Mouse (Mus musculus) limb, embryonic 13.5 days (tissue): ENCODE results near the gene Myof. TPM values are rescaled to one million over a fixed set of nuclear protein-coding genes. Genes with fewer than 3 reads are reported as not detected.

Source experiments
- ATAC-seq: fragments of 200-750 bp; cut with Nextera tagmentation; 2 replicates; pipeline ENCODE4 v1.8.0; 2017; ENCODE audit warnings: low read depth, moderate number of reproducible peaks, moderate TSS enrichment; ENCODE audit not compliant: low FRiP score
- H3K27ac ChIP-seq: fragments of 300-500 bp; sonication (generic); 2 replicates; pipeline ENCODE4 v1.5.1; 2015; ENCODE audit warnings: inconsistent platforms, mild to moderate bottlenecking, moderate library complexity
- H3K27me3 ChIP-seq: fragments of 300-500 bp; sonication (generic); 2 replicates; pipeline ENCODE4 v1.6.1; 2015; ENCODE audit warnings: mild to moderate bottlenecking, inconsistent platforms
- H3K36me3 ChIP-seq: fragments of 300-500 bp; sonication (generic); 2 replicates; pipeline ENCODE4 v1.6.1; 2015; ENCODE audit warnings: inconsistent platforms, mild to moderate bottlenecking, moderate library complexity
- H3K4me1 ChIP-seq: fragments of 300-500 bp; sonication (generic); 2 replicates; pipeline ENCODE4 v1.6.1; 2015; ENCODE audit warnings: inconsistent platforms
- H3K4me2 ChIP-seq: fragments of 300-500 bp; sonication (generic); replicated peaks from 2 replicates; pipeline ENCODE4 v1.6.1; 2015; ENCODE audit warnings: inconsistent platforms, mild to moderate bottlenecking, moderate library complexity
- H3K4me3 ChIP-seq: fragments of 300-500 bp; sonication (generic); 2 replicates; pipeline ENCODE4 v1.5.1; 2015; ENCODE audit warnings: moderate library complexity, mild to moderate bottlenecking, inconsistent platforms
- H3K9ac ChIP-seq: fragments of 300-500 bp; sonication (generic); 2 replicates; pipeline ENCODE4 v1.6.1; 2015; ENCODE audit warnings: mild to moderate bottlenecking, inconsistent platforms
- H3K9me3 ChIP-seq: fragments of 300-500 bp; sonication (generic); 2 replicates; pipeline ENCODE4 v1.6.1; 2016; ENCODE audit warnings: inconsistent platforms
- WGBS: fragments of 180-500 bp; shearing (Covaris S2); methylation state at CpG from one replicate; pipeline ENCODE4 v1.1.7; 2015; 5-methylcytosine and 5-hydroxymethylcytosine counted together
- polyA plus RNA-seq: library from polyadenylated mRNA; unstranded; fragments of >200 nt; fragmentation: Nextera tagmentation; extraction: Ambion mirVana; gene quantifications from 2 replicates; pipeline ENCODE4 v1.2.1, GENCODE M21; 2015

The Myof gene
- polyA plus RNA-seq, 1 experiment from 2014 or later, result 12.6 TPM

GRCm38 (mm10) chr19:38022710-38023109 is 20.7 kb downstream of the Myof start:
- Histone ChIP-seq H3K9ac (no peak overlapping the region), H3K4me3 (no peak overlapping the region), H3K27ac (no peak overlapping the region), H3K36me3 (no peaks in the 10 kb centered on the region; the same call in 1 of the 2 replicates), H3K4me2 (no peak overlapping the region), H3K27me3 (no peaks in the 10 kb centered on the region), H3K4me1 (peaks cover 9% of the 10 kb centered on the region; the same call in 1 of the 2 replicates), H3K9me3 (no peaks in the 10 kb centered on the region)
- ATAC-seq, result no peak
- WGBS, result 79% methylated on average over 4 of the region's 4 CpGs

GRCm38 (mm10) chr19:38015873-38016254 is 27.5 kb downstream of the Myof start:
- H3K4me1 ChIP-seq, result peaks cover 9% of the 10 kb centered on the region
- H3K4me3 ChIP-seq, result no peak overlapping the region
- no peaks in the 10 kb centered on the region for H3K36me3 ChIP-seq
- H3K27ac ChIP-seq, result peak overlapping the region; percentile 39
- H3K9ac ChIP-seq, result no peak overlapping the region
- no peak for ATAC-seq
- 50% methylated on average over 1 of the region's 1 CpGs for WGBS
- no peaks in the 10 kb centered on the region for H3K9me3 ChIP-seq
- H3K27me3 ChIP-seq, result no peaks in the 10 kb centered on the region
- no peak overlapping the region for H3K4me2 ChIP-seq

GRCm38 (mm10) chr19:38015180-38015872 is 28.1 kb downstream of the Myof start:
- ATAC-seq, result peak; percentile 95
- peaks cover 9% of the 10 kb centered on the region for H3K4me1 ChIP-seq
- H3K4me2 ChIP-seq, result no peak overlapping the region
- H3K36me3 ChIP-seq, result no peaks in the 10 kb centered on the region
- no peaks in the 10 kb centered on the region for H3K27me3 ChIP-seq
- peak overlapping the region; percentile 39 for H3K27ac ChIP-seq
- no peaks in the 10 kb centered on the region for H3K9me3 ChIP-seq
- H3K9ac ChIP-seq, result no peak overlapping the region
- no peak overlapping the region for H3K4me3 ChIP-seq
- WGBS, result 0% methylated on average over 1 of the region's 1 CpGs

GRCm38 (mm10) chr19:38014443-38014842 is 28.9 kb downstream of the Myof start:
- H3K4me3 ChIP-seq, result no peak overlapping the region
- no peaks in the 10 kb centered on the region for H3K36me3 ChIP-seq
- no peaks in the 10 kb centered on the region for H3K9me3 ChIP-seq
- H3K4me2 ChIP-seq, result no peak overlapping the region
- H3K9ac ChIP-seq, result no peak overlapping the region
- peaks cover 9% of the 10 kb centered on the region for H3K4me1 ChIP-seq
- H3K27me3 ChIP-seq, result no peaks in the 10 kb centered on the region
- WGBS, result 85% methylated on average over 5 of the region's 5 CpGs
- H3K27ac ChIP-seq, result no peak overlapping the region
- no peak for ATAC-seq

GRCm38 (mm10) chr19:38011379-38011778 is 32.0 kb downstream of the Myof start:
- Histone ChIP-seq H3K4me3 (no peak overlapping the region), H3K9me3 (no peaks in the 10 kb centered on the region), H3K4me2 (no peak overlapping the region), H3K36me3 (no peaks in the 10 kb centered on the region), H3K27ac (no peak overlapping the region), H3K27me3 (no peaks in the 10 kb centered on the region), H3K4me1 (peaks cover 9% of the 10 kb centered on the region), H3K9ac (no peak overlapping the region)
- WGBS, result 69% methylated on average over 1 of the region's 1 CpGs
- ATAC-seq, result no peak

- ATAC-seq, result no peak
- Histone ChIP-seq H3K4me1 (peaks cover 18% of the 10 kb centered on the region), H3K27me3 (no peaks in the 10 kb centered on the region), H3K9me3 (no peaks in the 10 kb centered on the region), H3K4me3 (no peak overlapping the region), H3K27ac (no peak overlapping the region), H3K9ac (no peak overlapping the region), H3K4me2 (no peak overlapping the region), H3K36me3 (no peaks in the 10 kb centered on the region)
- WGBS, result 83% methylated on average over 8 of the region's 8 CpGs
Measured at GRCm38 (mm10) chr19:38004809-38005380, 38.5 kb downstream of the Myof start.

- H3K9me3 ChIP-seq, result no peaks in the 10 kb centered on the region
- no peak overlapping the region for H3K4me2 ChIP-seq
- 69% methylated on average over 24 of the region's 24 CpGs for WGBS
- H3K4me1 ChIP-seq, result peaks cover 18% of the 10 kb centered on the region
- H3K27ac ChIP-seq, result no peak overlapping the region
- no peaks in the 10 kb centered on the region for H3K27me3 ChIP-seq
- no peak for ATAC-seq
- no peak overlapping the region for H3K9ac ChIP-seq
- H3K4me3 ChIP-seq, result no peak overlapping the region
- H3K36me3 ChIP-seq, result no peaks in the 10 kb centered on the region
Measured at GRCm38 (mm10) chr19:38003671-38004521, 39.5 kb downstream of the Myof start.

GRCm38 (mm10) chr19:38002816-38003215 is 40.6 kb downstream of the Myof start:
- no peak for ATAC-seq
- no peak overlapping the region for H3K9ac ChIP-seq
- H3K27ac ChIP-seq, result no peak overlapping the region
- WGBS, result 78% methylated on average over 4 of the region's 4 CpGs
- no peak overlapping the region for H3K4me2 ChIP-seq
- H3K4me1 ChIP-seq, result peaks cover 18% of the 10 kb centered on the region
- no peaks in the 10 kb centered on the region for H3K27me3 ChIP-seq
- no peaks in the 10 kb centered on the region for H3K36me3 ChIP-seq
- no peak overlapping the region for H3K4me3 ChIP-seq
- no peaks in the 10 kb centered on the region for H3K9me3 ChIP-seq

GRCm38 (mm10) chr19:38000990-38001389 is 42.4 kb downstream of the Myof start:
- Histone ChIP-seq H3K9ac (no peak overlapping the region), H3K4me2 (no peak overlapping the region), H3K27ac (no peak overlapping the region), H3K4me1 (peaks cover 27% of the 10 kb centered on the region), H3K36me3 (no peaks in the 10 kb centered on the region), H3K4me3 (no peak overlapping the region), H3K9me3 (no peaks in the 10 kb centered on the region), H3K27me3 (no peaks in the 10 kb centered on the region)
- no peak for ATAC-seq
- 92% methylated on average over 4 of the region's 4 CpGs for WGBS

- Histone ChIP-seq H3K4me1 (peaks cover 23% of the 10 kb centered on the region), H3K9ac (no peak overlapping the region), H3K27ac (peak overlapping the region; percentile 28; the same call in 1 of the 2 replicates), H3K27me3 (no peaks in the 10 kb centered on the region), H3K4me3 (no peak overlapping the region), H3K4me2 (no peak overlapping the region), H3K36me3 (no peaks in the 10 kb centered on the region), H3K9me3 (no peaks in the 10 kb centered on the region)
- 87% methylated on average over 2 of the region's 2 CpGs for WGBS
- no peak for ATAC-seq
Measured at GRCm38 (mm10) chr19:37999941-38000340, 43.4 kb downstream of the Myof start.

GRCm38 (mm10) chr19:37994301-37994700 is 49.1 kb downstream of the Myof start:
- Histone ChIP-seq H3K27ac (no peak overlapping the region), H3K4me2 (no peak overlapping the region), H3K27me3 (no peaks in the 10 kb centered on the region), H3K9ac (no peak overlapping the region), H3K4me3 (no peak overlapping the region), H3K9me3 (no peaks in the 10 kb centered on the region), H3K4me1 (peaks cover 16% of the 10 kb centered on the region), H3K36me3 (peaks cover 9% of the 10 kb centered on the region)
- 73% methylated on average over 3 of the region's 3 CpGs for WGBS
- no peak for ATAC-seq

- H3K27ac ChIP-seq, result no peak overlapping the region
- H3K9me3 ChIP-seq, result no peaks in the 10 kb centered on the region
- no peak overlapping the region for H3K9ac ChIP-seq
- H3K4me2 ChIP-seq, result no peak overlapping the region
- H3K4me3 ChIP-seq, result no peak overlapping the region
- no peaks in the 10 kb centered on the region for H3K27me3 ChIP-seq
- 73% methylated on average over 2 of the region's 2 CpGs for WGBS
- no peak for ATAC-seq
- peaks cover 14% of the 10 kb centered on the region for H3K4me1 ChIP-seq
- peaks cover 9% of the 10 kb centered on the region for H3K36me3 ChIP-seq
Measured at GRCm38 (mm10) chr19:37992184-37992554, 51.2 kb downstream of the Myof start.
